Mouse (Mus musculus): ENCODE measurements around the gene Impdh2.

DNA sequence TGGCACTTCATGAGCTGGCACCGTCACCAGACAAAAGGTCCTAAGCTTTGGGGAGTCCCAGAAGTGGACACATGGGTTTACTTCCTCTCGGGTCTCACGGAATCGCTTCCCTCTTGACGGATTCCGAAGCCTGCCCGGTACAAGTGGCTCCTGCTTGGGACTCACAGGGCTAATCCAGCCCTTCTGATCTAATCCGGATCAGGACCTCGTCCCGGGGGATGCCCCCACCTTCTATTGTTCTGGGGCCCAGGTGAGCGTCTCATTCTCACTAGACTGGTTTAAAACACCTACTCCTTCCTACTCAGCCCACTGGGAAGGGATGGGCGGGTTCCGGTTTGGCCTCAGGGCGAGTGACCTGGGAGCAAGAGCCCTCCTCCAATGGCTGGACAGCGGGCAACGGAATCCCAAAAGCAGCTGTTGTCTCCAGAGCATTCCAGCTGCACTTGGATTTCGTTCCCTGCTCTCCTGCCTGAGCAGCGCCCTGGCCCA is 7.9 kb downstream of the Impdh2 start:
- TF ChIP-seq POLR2A (IDR thresholded peaks at IDR 0.05; ENCODE audit: borderline replicate concordance, control insufficient read depth, low read depth, low read length) (no peak), CTCF (IDR thresholded peaks at IDR 0.05; ENCODE audit: control insufficient read depth, insufficient read depth, low read length) (no peak)
